Mouse (Mus musculus) lung, postnatal 25 days (tissue): ENCODE data around the gene Wnt3.
A peak's percentile ranks its signal among the peaks of the same experiment; 100 is the strongest.

Source experiments
- DNase-seq: peaks from one replicate; pipeline ENCODE4 v3.0.0; 2022; ENCODE audit warnings: low spot score

Gene Wnt3

GRCm38 (mm10) chr11:103848287-103848686, 74.3 kb downstream of the Wnt3 start:
- no peak for DNase-seq

GRCm38 (mm10) chr11:103852590-103853283, 78.8 kb downstream of the Wnt3 start:
- DNase-seq, result no peak

- no peak for DNase-seq
These were observed 79.5 kb downstream of the Wnt3 start for GRCm38 (mm10) chr11:103853284-103853920.

- no peak for DNase-seq
These were observed 80.3 kb downstream of the Wnt3 start for GRCm38 (mm10) chr11:103854294-103854693.

- DNase-seq, result no peak
These were observed 82.7 kb downstream of the Wnt3 start for GRCm38 (mm10) chr11:103856641-103857040.

DNA sequence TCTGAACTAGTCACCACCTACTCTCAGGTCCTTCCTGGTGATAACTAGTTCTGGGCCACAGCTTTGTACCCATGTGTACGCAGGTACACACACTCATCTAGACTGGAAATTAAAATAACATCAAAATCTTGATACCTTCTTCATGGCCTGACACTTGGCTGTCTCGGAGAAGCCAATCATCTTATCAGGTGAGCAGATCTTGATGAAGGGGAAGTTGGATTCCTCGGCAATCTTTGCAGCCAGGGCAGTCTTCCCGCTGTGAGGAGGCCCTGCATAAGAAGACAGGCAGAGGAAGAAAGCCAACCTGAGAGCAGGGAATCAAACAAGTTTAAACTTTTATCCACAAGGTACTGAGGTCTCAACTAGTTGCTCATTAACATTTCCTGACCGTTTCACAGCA, 84.8 kb downstream of the Wnt3 start:
- no peak for DNase-seq

DNA sequence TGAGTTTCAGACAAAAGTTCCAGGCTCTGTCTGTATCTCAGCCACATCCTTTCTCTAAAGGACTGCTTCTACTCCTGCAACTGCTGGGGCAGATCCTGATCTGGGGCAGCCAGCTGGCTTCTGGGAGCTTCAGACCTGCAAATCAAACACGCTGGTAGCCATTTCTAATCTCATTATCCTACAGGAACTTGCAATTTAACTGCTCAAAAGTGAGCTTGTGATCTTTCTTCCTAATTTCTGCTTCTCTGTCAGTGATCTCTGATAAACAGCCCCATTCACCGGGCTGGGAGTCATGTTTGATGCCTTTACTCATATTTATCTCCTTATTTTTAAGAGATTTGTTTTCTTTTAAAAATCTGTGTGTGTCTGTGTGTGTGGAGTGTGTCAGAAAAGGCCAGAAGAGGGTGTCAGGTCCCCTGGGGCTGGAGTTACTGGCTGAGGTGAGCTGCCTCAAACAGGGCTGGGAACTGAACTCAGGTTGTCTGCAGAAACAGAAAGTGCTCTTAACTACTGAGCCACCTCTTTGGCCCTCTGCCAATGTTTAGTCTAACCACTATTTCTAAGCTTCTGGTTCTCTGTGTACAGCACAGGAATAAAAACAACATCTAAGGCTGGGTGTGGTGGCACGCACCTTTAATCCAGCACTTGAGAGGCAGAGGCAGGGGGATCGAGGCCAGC, 86.1 kb downstream of the Wnt3 start:
- DNase-seq, result peak; percentile 15

- no peak for DNase-seq
These were observed 89.0 kb downstream of the Wnt3 start for GRCm38 (mm10) chr11:103862951-103863350.

DNA sequence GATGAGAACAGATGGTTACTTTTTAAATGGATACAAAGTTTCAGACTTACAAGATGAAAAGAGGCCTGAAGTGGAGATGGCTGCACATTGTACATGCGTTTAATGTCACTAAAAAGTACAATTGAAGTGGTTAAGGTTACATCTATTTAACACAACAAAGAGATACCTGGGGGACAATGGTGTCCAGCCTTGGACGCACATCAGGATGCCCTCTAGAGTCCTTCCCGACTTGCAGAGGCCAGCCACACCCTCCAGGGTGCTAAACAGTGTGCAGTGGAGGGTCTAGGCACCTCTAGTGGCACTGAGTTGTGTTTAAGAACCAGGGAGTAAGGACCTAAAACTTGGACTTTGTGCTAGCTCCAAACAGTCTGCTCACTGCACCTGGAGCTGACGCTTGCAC, 90.5 kb downstream of the Wnt3 start:
- no peak for DNase-seq

DNA sequence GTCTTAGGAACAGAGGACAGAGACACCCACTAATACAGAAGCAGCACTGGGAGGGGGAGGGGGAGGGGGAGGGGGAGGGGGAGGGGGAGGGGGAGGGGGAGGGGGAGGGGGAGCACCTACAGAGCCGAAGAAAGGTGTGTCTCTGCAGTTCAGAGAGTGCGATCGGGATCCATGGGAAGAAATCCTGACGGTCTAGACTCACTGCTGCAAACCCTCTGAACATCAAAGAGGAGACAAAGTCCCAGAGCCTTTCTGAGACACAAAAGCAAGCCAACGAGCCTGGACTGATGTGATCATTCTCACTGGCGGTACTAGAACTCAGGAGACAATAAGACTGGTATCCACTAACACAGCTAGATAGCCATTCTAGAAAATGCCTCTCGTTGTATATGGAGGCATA, 91.4 kb downstream of the Wnt3 start:
- no peak for DNase-seq
